Mouse (Mus musculus) embryonic facial prominence, embryonic 13.5 days (tissue): ENCODE measurements around the gene Dcaf7. TPM values are rescaled to one million over a fixed set of nuclear protein-coding genes. Genes with fewer than 3 reads are reported as not detected.

ENCODE experiments used
- ATAC-seq: fragments of 200-750 bp; cut with Nextera tagmentation; 2 replicates; pipeline ENCODE4 v1.8.0; 2017; ENCODE audit warnings: low read depth; ENCODE audit not compliant: insufficient number of reproducible peaks, insufficient read depth, low FRiP score, low TSS enrichment
- H3K27ac ChIP-seq: fragments of 300-500 bp; sonication (generic); 2 replicates; pipeline ENCODE4 v1.5.1; 2015; ENCODE audit warnings: moderate library complexity, mild to moderate bottlenecking, inconsistent platforms
- H3K27me3 ChIP-seq: fragments of 300-500 bp; sonication (generic); 2 replicates; pipeline ENCODE4 v1.6.1; 2015; ENCODE audit warnings: mild to moderate bottlenecking, inconsistent platforms
- H3K36me3 ChIP-seq: fragments of 300-500 bp; sonication (generic); 2 replicates; pipeline ENCODE4 v1.6.1; 2015; ENCODE audit warnings: mild to moderate bottlenecking, inconsistent platforms
- H3K4me1 ChIP-seq: fragments of 300-500 bp; sonication (generic); 2 replicates; pipeline ENCODE4 v1.6.1; 2015; ENCODE audit warnings: inconsistent platforms
- H3K4me2 ChIP-seq: fragments of 300-500 bp; sonication (generic); 2 replicates; pipeline ENCODE4 v1.6.1; 2015; ENCODE audit warnings: moderate library complexity, mild to moderate bottlenecking, inconsistent platforms
- H3K4me3 ChIP-seq: fragments of 300-500 bp; sonication (generic); 2 replicates; pipeline ENCODE4 v1.5.1; 2015; ENCODE audit warnings: mild to moderate bottlenecking, inconsistent platforms
- H3K9ac ChIP-seq: fragments of 300-500 bp; sonication (generic); 2 replicates; pipeline ENCODE4 v1.6.1; 2015; ENCODE audit warnings: mild to moderate bottlenecking, inconsistent platforms
- H3K9me3 ChIP-seq: fragments of 300-500 bp; sonication (generic); 2 replicates; pipeline ENCODE4 v1.6.1; 2016; ENCODE audit warnings: inconsistent platforms
- WGBS: fragments of 180-500 bp; shearing (Covaris S2); methylation state at CpG from one replicate; pipeline ENCODE4 v1.1.7; 2015; ENCODE audit warnings: mixed read lengths; 5-methylcytosine and 5-hydroxymethylcytosine counted together
- polyA plus RNA-seq: library from polyadenylated mRNA; unstranded; fragments of >200 nt; fragmentation: Nextera tagmentation; extraction: Ambion mirVana; gene quantifications from 2 replicates; pipeline ENCODE4 v1.2.1, GENCODE M21; 2015

The Dcaf7 gene
- polyA plus RNA-seq, 1 experiment from 2014 or later = 71.3 TPM

GRCm38 (mm10) chr11:106045256-106045655, 8.6 kb downstream of the Dcaf7 start:
- WGBS = 93% methylated on average over 1 of the region's 1 CpGs
- no peak overlapping the region for H3K4me2 ChIP-seq
- H3K9ac ChIP-seq = no peak overlapping the region
- ATAC-seq = no peak
- no peaks in the 10 kb centered on the region for H3K9me3 ChIP-seq
- peaks cover 36% of the 10 kb centered on the region for H3K36me3 ChIP-seq
- H3K27ac ChIP-seq = no peak overlapping the region
- no peak overlapping the region for H3K4me3 ChIP-seq
- no peaks in the 10 kb centered on the region for H3K4me1 ChIP-seq
- H3K27me3 ChIP-seq = no peaks in the 10 kb centered on the region

GRCm38 (mm10) chr11:106045780-106046179, 9.1 kb downstream of the Dcaf7 start:
- no peak overlapping the region for H3K27ac ChIP-seq
- 93% methylated on average over 3 of the region's 3 CpGs for WGBS

GRCm38 (mm10) chr11:106046584-106046983, 9.9 kb downstream of the Dcaf7 start:
- Histone ChIP-seq H3K36me3 (peaks cover 49% of the 10 kb centered on the region), H3K4me1 (no peaks in the 10 kb centered on the region), H3K27ac (no peak overlapping the region), H3K27me3 (no peaks in the 10 kb centered on the region), H3K4me2 (no peak overlapping the region), H3K4me3 (no peak overlapping the region), H3K9me3 (no peaks in the 10 kb centered on the region), H3K9ac (no peak overlapping the region)
- no peak for ATAC-seq
- WGBS = 89% methylated on average over 9 of the region's 9 CpGs

More at GRCm38 (mm10) chr11:106045780-106046179, 9.1 kb downstream of the Dcaf7 start:
- Histone ChIP-seq H3K4me3 (no peak overlapping the region), H3K9me3 (no peaks in the 10 kb centered on the region), H3K36me3 (peaks cover 41% of the 10 kb centered on the region), H3K27me3 (no peaks in the 10 kb centered on the region), H3K4me1 (no peaks in the 10 kb centered on the region), H3K9ac (no peak overlapping the region), H3K4me2 (no peak overlapping the region)
- no peak for ATAC-seq

GRCm38 (mm10) chr11:106053921-106054320, 17.2 kb downstream of the Dcaf7 start:
- no peaks in the 10 kb centered on the region for H3K4me1 ChIP-seq
- no peaks in the 10 kb centered on the region for H3K9me3 ChIP-seq
- H3K27me3 ChIP-seq = no peaks in the 10 kb centered on the region
- no peak for ATAC-seq
- no peak overlapping the region for H3K4me3 ChIP-seq
- 93% methylated on average over 2 of the region's 2 CpGs for WGBS
- no peak overlapping the region for H3K9ac ChIP-seq
- H3K4me2 ChIP-seq = no peak overlapping the region
- peaks cover 97% of the 10 kb centered on the region for H3K36me3 ChIP-seq
- H3K27ac ChIP-seq = no peak overlapping the region

- no peaks in the 10 kb centered on the region for H3K27me3 ChIP-seq
- H3K9ac ChIP-seq = no peak overlapping the region
- H3K4me2 ChIP-seq = no peak overlapping the region
- WGBS = 95% methylated on average over 8 of the region's 8 CpGs
- no peak for ATAC-seq
- H3K9me3 ChIP-seq = no peaks in the 10 kb centered on the region
- H3K36me3 ChIP-seq = peaks cover 97% of the 10 kb centered on the region
- no peak overlapping the region for H3K27ac ChIP-seq
- no peaks in the 10 kb centered on the region for H3K4me1 ChIP-seq
- H3K4me3 ChIP-seq = no peak overlapping the region
Measured at GRCm38 (mm10) chr11:106054600-106054999, 17.9 kb downstream of the Dcaf7 start.

- no peak overlapping the region for H3K27ac ChIP-seq
- no peak overlapping the region for H3K4me2 ChIP-seq
- peaks cover 98% of the 10 kb centered on the region for H3K36me3 ChIP-seq
- no peak overlapping the region for H3K9ac ChIP-seq
- WGBS = 88% methylated on average over 6 of the region's 6 CpGs
- no peak overlapping the region for H3K4me3 ChIP-seq
- no peaks in the 10 kb centered on the region for H3K4me1 ChIP-seq
- no peak for ATAC-seq
- no peaks in the 10 kb centered on the region for H3K27me3 ChIP-seq
- no peaks in the 10 kb centered on the region for H3K9me3 ChIP-seq
Measured at GRCm38 (mm10) chr11:106055341-106055740, 18.7 kb downstream of the Dcaf7 start.

GRCm38 (mm10) chr11:106056819-106057491, 20.3 kb downstream of the Dcaf7 start:
- H3K4me3 ChIP-seq = no peak overlapping the region
- H3K27ac ChIP-seq = no peak overlapping the region
- no peak overlapping the region for H3K4me2 ChIP-seq
- H3K4me1 ChIP-seq = no peaks in the 10 kb centered on the region
- H3K36me3 ChIP-seq = peaks cover 82% of the 10 kb centered on the region
- no peak for ATAC-seq
- H3K9ac ChIP-seq = no peak overlapping the region
- H3K27me3 ChIP-seq = no peaks in the 10 kb centered on the region
- H3K9me3 ChIP-seq = no peaks in the 10 kb centered on the region
- 87% methylated on average over 8 of the region's 8 CpGs for WGBS

- H3K4me2 ChIP-seq = no peak overlapping the region
- H3K4me3 ChIP-seq = no peak overlapping the region
- WGBS = 77% methylated on average over 8 of the region's 8 CpGs
- peaks cover 72% of the 10 kb centered on the region for H3K36me3 ChIP-seq
- no peaks in the 10 kb centered on the region for H3K9me3 ChIP-seq
- H3K27me3 ChIP-seq = no peaks in the 10 kb centered on the region
- no peaks in the 10 kb centered on the region for H3K4me1 ChIP-seq
- no peak overlapping the region for H3K27ac ChIP-seq
- H3K9ac ChIP-seq = no peak overlapping the region
- ATAC-seq = no peak
Measured at GRCm38 (mm10) chr11:106058020-106058419, 21.3 kb downstream of the Dcaf7 start.

- WGBS = 86% methylated on average over 1 of the region's 1 CpGs
- Histone ChIP-seq H3K27me3 (no peaks in the 10 kb centered on the region), H3K9ac (no peak overlapping the region), H3K36me3 (peaks cover 46% of the 10 kb centered on the region), H3K9me3 (no peaks in the 10 kb centered on the region), H3K27ac (no peak overlapping the region), H3K4me2 (no peak overlapping the region), H3K4me1 (no peaks in the 10 kb centered on the region), H3K4me3 (no peak overlapping the region)
- ATAC-seq = no peak
Measured at GRCm38 (mm10) chr11:106060549-106060948, 23.9 kb downstream of the Dcaf7 start.

GRCm38 (mm10) chr11:106061311-106061710, 24.6 kb downstream of the Dcaf7 start:
- no peak for ATAC-seq
- Histone ChIP-seq H3K36me3 (peaks cover 39% of the 10 kb centered on the region), H3K27ac (peak overlapping the region; percentile 33; the same call in 1 of the 2 replicates), H3K9ac (no peak overlapping the region), H3K4me2 (no peak overlapping the region), H3K9me3 (no peaks in the 10 kb centered on the region), H3K4me3 (no peak overlapping the region), H3K27me3 (no peaks in the 10 kb centered on the region), H3K4me1 (no peaks in the 10 kb centered on the region)
- 62% methylated on average over 1 of the region's 1 CpGs for WGBS

GRCm38 (mm10) chr11:106063756-106064155, 27.1 kb downstream of the Dcaf7 start:
- no peak overlapping the region for H3K4me3 ChIP-seq
- ATAC-seq = no peak
- H3K4me2 ChIP-seq = no peak overlapping the region
- H3K9me3 ChIP-seq = no peaks in the 10 kb centered on the region
- peaks cover 12% of the 10 kb centered on the region for H3K4me1 ChIP-seq
- H3K9ac ChIP-seq = no peak overlapping the region
- 83% methylated on average over 5 of the region's 5 CpGs for WGBS
- H3K36me3 ChIP-seq = peaks cover 15% of the 10 kb centered on the region
- H3K27me3 ChIP-seq = no peaks in the 10 kb centered on the region
- H3K27ac ChIP-seq = no peak overlapping the region

GRCm38 (mm10) chr11:106065073-106065922, 28.6 kb downstream of the Dcaf7 start:
- H3K36me3 ChIP-seq = 0 out of 2 replicates have a peak, but pooled peaks cover 8% of the 10 kb centered on the region
- H3K27ac ChIP-seq = no peak overlapping the region
- H3K9ac ChIP-seq = peak overlapping the region; percentile 94; the same call in 1 of the 2 replicates
- H3K4me1 ChIP-seq = peaks cover 12% of the 10 kb centered on the region
- no peaks in the 10 kb centered on the region for H3K9me3 ChIP-seq
- H3K4me2 ChIP-seq = peak overlapping the region; percentile 81
- H3K4me3 ChIP-seq = peak overlapping the region; percentile 92
- no peaks in the 10 kb centered on the region for H3K27me3 ChIP-seq
- no peak for ATAC-seq
- 41% methylated on average over 18 of the region's 18 CpGs for WGBS
